Mouse (Mus musculus): ENCODE results near the gene B3gnt2.
"Not testable (repeated sequence)": the region's sequence is repeated elsewhere in the genome, so short reads cannot be mapped to it uniquely, and the experiment has no call there.

B3gnt2 gene

GRCm38 (mm10) chr11:22774821-22775220 lies 85.9 kb downstream of the B3gnt2 start:
- peak in 1 of 2 experiments; percentile 2 for DNase-seq (ENCODE audit: low spot score in 2 of 2)

- no peak for DNase-seq (ENCODE audit: low spot score in 2 of 2)
Observed at GRCm38 (mm10) chr11:22766238-22766637, 94.5 kb downstream of the B3gnt2 start.

GRCm38 (mm10) chr11:22765425-22765824 lies 95.3 kb downstream of the B3gnt2 start:
- no peak for DNase-seq (ENCODE audit: low spot score in 2 of 2)

GRCm38 (mm10) chr11:22763556-22764295 lies 97.0 kb downstream of the B3gnt2 start:
- no peak for DNase-seq (ENCODE audit: low spot score in 2 of 2)

GRCm38 (mm10) chr11:22763055-22763454 lies 97.7 kb downstream of the B3gnt2 start:
- no peak for DNase-seq (ENCODE audit: low spot score in 2 of 2)

- DNase-seq (ENCODE audit: low spot score in 2 of 2) = peak; percentile 35 to 44
Observed at GRCm38 (mm10) chr11:22762236-22762927, 98.4 kb downstream of the B3gnt2 start.

GRCm38 (mm10) chr11:22759783-22760182 lies 101.0 kb downstream of the B3gnt2 start:
- no peak for DNase-seq (ENCODE audit: low spot score in 2 of 2)

- no peak for DNase-seq (ENCODE audit: low spot score in 2 of 2)
Observed at GRCm38 (mm10) chr11:22756168-22756980, 104.4 kb downstream of the B3gnt2 start.

- no peak for DNase-seq (ENCODE audit: low spot score in 2 of 2)
Observed at GRCm38 (mm10) chr11:22755180-22755579, 105.6 kb downstream of the B3gnt2 start.

- DNase-seq (ENCODE audit: low spot score in 2 of 2) = no peak
Observed at GRCm38 (mm10) chr11:22752596-22752995, 108.2 kb downstream of the B3gnt2 start.

- no peak for DNase-seq (ENCODE audit: low spot score in 2 of 2)
Observed at GRCm38 (mm10) chr11:22751592-22751991, 109.2 kb downstream of the B3gnt2 start.

- DNase-seq (ENCODE audit: low spot score in 2 of 2) = no peak
Observed at GRCm38 (mm10) chr11:22747406-22747805, 113.4 kb downstream of the B3gnt2 start.

- DNase-seq (ENCODE audit: low spot score in 2 of 2) = no peak
Observed at GRCm38 (mm10) chr11:22745356-22745755, 115.4 kb downstream of the B3gnt2 start.

- DNase-seq (ENCODE audit: low spot score in 2 of 2) = no peak
Observed at GRCm38 (mm10) chr11:22743561-22744269, 117.0 kb downstream of the B3gnt2 start.

- no peak for DNase-seq (ENCODE audit: low spot score in 2 of 2)
Observed at GRCm38 (mm10) chr11:22741998-22742626, 118.6 kb downstream of the B3gnt2 start.

GRCm38 (mm10) chr11:22741436-22741835 lies 119.3 kb downstream of the B3gnt2 start:
- DNase-seq (ENCODE audit: low spot score in 2 of 2) = no peak

- no peak for DNase-seq (ENCODE audit: low spot score in 2 of 2)
Observed at GRCm38 (mm10) chr11:22739497-22740288, 121.1 kb downstream of the B3gnt2 start.

- DNase-seq (ENCODE audit: low spot score in 2 of 2) = no peak
Observed at GRCm38 (mm10) chr11:22736521-22737225, 124.1 kb downstream of the B3gnt2 start.

GRCm38 (mm10) chr11:22735128-22735527 lies 125.6 kb downstream of the B3gnt2 start:
- DNase-seq (ENCODE audit: low spot score in 2 of 2) = not testable (repeated sequence)

- no peak for DNase-seq (ENCODE audit: low spot score in 2 of 2)
Observed at GRCm38 (mm10) chr11:22733936-22734335, 126.8 kb downstream of the B3gnt2 start.
